Mouse (Mus musculus) neural tube, embryonic 11.5 days (tissue): ENCODE measurements at regions not wholly inside any gene's neighbourhood (a gene's known extent, or its start where the extent isn't known, plus 50 kb on each side); places are given as distances from the start of the nearest gene placed in this dataset.

Source experiments
- ATAC-seq: fragments of 200-750 bp; cut with Nextera tagmentation; 2 replicates; pipeline ENCODE4 v1.8.0; 2017; ENCODE audit warnings: moderate number of reproducible peaks, mild to moderate bottlenecking, moderate TSS enrichment, moderate library complexity; ENCODE audit not compliant: insufficient read depth, low FRiP score, low TSS enrichment
- DNase-seq: peaks from one replicate; pipeline ENCODE4 v3.0.0-alpha.2; 2015; ENCODE audit warnings: low spot score
- H3K27ac ChIP-seq: fragments of 300-500 bp; sonication (generic); 2 replicates; pipeline ENCODE4 v1.5.1; 2014; ENCODE audit warnings: low read depth, mild to moderate bottlenecking, low read length
- H3K27me3 ChIP-seq: fragments of 300-500 bp; sonication (generic); 2 replicates; pipeline ENCODE4 v1.6.1; 2014; ENCODE audit warnings: mild to moderate bottlenecking, low read length, mixed read lengths; ENCODE audit not compliant: control insufficient read depth, insufficient read depth
- H3K36me3 ChIP-seq: fragments of 300-500 bp; sonication (generic); 2 replicates; pipeline ENCODE4 v1.6.1; 2014; ENCODE audit warnings: mild to moderate bottlenecking, low read length, moderate library complexity, mixed read lengths; ENCODE audit not compliant: control insufficient read depth, insufficient read depth
- H3K4me1 ChIP-seq: fragments of 300-500 bp; sonication (generic); 2 replicates; pipeline ENCODE4 v1.6.1; 2014; ENCODE audit warnings: low read length, mixed read lengths; ENCODE audit not compliant: control insufficient read depth, insufficient read depth
- H3K4me2 ChIP-seq: fragments of 300-500 bp; sonication (generic); 2 replicates; pipeline ENCODE4 v1.6.1; 2014; ENCODE audit warnings: low read depth, mild to moderate bottlenecking, moderate library complexity
- H3K4me3 ChIP-seq: fragments of 300-500 bp; sonication (generic); 2 replicates; pipeline ENCODE4 v1.5.1; 2014; ENCODE audit warnings: low read depth, low read length
- H3K9ac ChIP-seq: fragments of 300-500 bp; sonication (generic); 2 replicates; pipeline ENCODE4 v1.6.1; 2014; ENCODE audit warnings: mild to moderate bottlenecking, low read length
- H3K9me3 ChIP-seq: fragments of 300-500 bp; sonication (generic); 2 replicates; pipeline ENCODE4 v1.6.1; 2016; ENCODE audit warnings: low read length; ENCODE audit not compliant: control insufficient read depth
- WGBS: fragments of 180-500 bp; shearing (Covaris S2); extraction: QIAGEN DNeasy Blood & Tissue Kit; methylation state at CpG from one replicate; pipeline ENCODE4 v1.1.7; 2014; 5-methylcytosine and 5-hydroxymethylcytosine counted together

- H3K9ac ChIP-seq: no peak overlapping the region
- no peaks in the 10 kb centered on the region for H3K9me3 ChIP-seq
- H3K4me1 ChIP-seq: no peaks in the 10 kb centered on the region
- ATAC-seq (no peak), DNase-seq (no peak)
- no peak overlapping the region for H3K27ac ChIP-seq
- H3K27me3 ChIP-seq: no peaks in the 10 kb centered on the region
- H3K36me3 ChIP-seq: no peaks in the 10 kb centered on the region
- no peak overlapping the region for H3K4me2 ChIP-seq
- no peak overlapping the region for H3K4me3 ChIP-seq
- WGBS: 91% methylated on average over 8 of the region's 8 CpGs
Observed at GRCm38 (mm10) chr10:119319953-119320352, 80.1 kb upstream of the Cand1 start.

DNA sequence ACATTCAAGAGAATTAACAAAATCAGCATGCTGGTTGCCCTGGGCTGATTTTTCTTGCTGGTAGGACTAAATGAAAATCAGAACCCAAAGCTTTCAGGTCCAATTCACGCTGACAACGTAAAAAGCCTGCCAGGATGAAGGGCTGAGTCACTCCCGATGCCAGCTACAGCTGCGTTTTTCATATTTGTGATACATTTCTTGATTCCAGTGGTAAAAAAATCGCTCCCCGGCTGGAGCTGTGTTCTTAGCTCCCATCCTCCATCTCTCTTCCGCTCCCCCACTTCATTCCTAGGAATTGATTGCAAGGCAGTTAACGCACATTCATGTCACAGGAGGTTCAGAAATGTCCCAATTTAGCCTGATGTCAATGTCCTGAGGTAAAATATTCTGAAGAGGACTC is 78.6 kb upstream of the Cand1 start:
- DNase-seq: no peak

DNA sequence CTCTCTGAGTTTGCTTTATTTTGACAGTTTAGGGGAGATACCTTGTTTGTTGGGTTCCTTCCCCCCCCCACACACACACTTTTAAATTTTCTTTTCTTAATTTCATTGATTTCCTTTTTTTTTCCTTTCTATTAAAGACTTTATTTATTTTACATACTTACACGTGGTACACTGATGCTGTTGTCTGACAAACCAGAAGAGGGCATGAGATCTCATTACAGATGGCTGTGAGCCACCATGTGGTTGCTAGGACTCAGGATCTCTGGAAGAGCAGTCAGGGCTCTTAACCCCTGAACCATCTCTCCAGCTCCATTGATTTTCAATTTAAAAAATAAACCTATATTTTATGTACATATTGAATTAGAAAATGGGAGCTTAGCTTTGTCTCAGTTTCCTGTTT is 71.7 kb upstream of the Cand1 start:
- Histone ChIP-seq H3K9ac (no peak overlapping the region), H3K4me3 (no peak overlapping the region), H3K9me3 (no peaks in the 10 kb centered on the region), H3K4me1 (no peaks in the 10 kb centered on the region), H3K27me3 (no peaks in the 10 kb centered on the region), H3K27ac (no peak overlapping the region), H3K4me2 (no peak overlapping the region), H3K36me3 (no peaks in the 10 kb centered on the region)
- ATAC-seq (no peak), DNase-seq (no peak)
- 44% methylated on average over 1 of the region's 1 CpGs for WGBS

More for the DNA sequence above, 78.6 kb upstream of the Cand1 start:
- ATAC-seq: no peak
- H3K27me3 ChIP-seq: no peaks in the 10 kb centered on the region
- H3K36me3 ChIP-seq: no peaks in the 10 kb centered on the region
- no peak overlapping the region for H3K4me2 ChIP-seq
- H3K4me3 ChIP-seq: no peak overlapping the region
- no peak overlapping the region for H3K9ac ChIP-seq
- H3K4me1 ChIP-seq: no peaks in the 10 kb centered on the region
- H3K9me3 ChIP-seq: no peaks in the 10 kb centered on the region
- WGBS: 90% methylated on average over 8 of the region's 8 CpGs
- no peak overlapping the region for H3K27ac ChIP-seq

DNA sequence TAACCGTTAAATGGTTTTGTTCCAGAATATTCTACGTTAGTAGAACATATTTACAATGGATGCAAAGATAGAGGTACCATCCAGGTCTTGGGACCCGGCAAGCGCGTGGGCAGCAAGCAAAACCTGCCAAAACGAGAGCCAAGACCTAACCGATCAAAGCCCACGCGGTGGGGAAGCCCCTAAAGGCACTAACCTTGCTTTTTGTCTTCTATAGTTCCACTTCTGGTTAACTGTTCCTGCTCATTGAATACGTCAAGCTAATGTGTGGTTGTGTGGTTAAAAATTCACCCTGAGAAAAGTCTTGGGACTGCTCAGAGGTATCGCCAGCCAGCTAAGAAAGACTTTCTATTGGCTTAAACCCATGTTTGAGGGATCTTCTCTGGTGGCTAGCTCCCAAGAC is 55.9 kb upstream of the Cand1 start:
- DNase-seq (no peak), ATAC-seq (no peak)
- H3K4me1 ChIP-seq: no peaks in the 10 kb centered on the region
- H3K36me3 ChIP-seq: no peaks in the 10 kb centered on the region
- H3K9ac ChIP-seq: no peak overlapping the region
- no peaks in the 10 kb centered on the region for H3K9me3 ChIP-seq
- H3K27ac ChIP-seq: no peak overlapping the region
- H3K4me2 ChIP-seq: no peak overlapping the region
- WGBS: 92% methylated on average over 11 of the region's 11 CpGs
- H3K27me3 ChIP-seq: no peaks in the 10 kb centered on the region
- no peak overlapping the region for H3K4me3 ChIP-seq

DNA sequence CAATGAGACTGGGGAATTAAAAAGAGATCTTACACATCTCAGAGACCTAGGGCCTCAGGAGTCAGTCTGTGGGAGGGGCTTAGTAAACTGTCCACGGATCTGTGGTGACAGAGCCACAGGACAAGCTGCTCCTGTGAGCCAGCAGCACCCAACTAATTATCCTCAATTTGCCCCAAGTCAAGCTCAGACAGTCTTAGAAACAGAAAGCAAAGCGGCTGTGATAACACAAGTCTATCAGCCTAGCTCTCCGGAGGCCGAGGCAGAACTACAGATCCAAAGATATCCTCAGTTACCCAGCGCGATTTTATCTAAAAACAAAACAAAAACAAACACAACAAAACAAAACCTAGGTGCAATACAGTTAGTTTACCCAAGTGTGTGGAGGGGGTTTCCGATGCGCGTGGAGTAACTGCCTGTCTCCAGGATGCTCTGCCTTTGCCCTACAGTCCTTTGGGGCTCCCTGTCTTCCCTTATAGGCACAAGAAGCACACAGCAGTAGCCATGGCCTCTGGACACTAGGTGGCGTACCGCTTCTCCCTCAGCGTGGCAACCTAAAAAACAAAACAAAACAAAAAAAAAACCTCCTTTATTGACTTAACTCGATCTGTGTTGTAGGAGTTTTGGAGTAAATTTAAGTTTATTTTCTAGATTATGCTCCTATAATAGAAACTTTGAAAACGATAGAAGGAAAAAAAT is 54.7 kb upstream of the Cand1 start:
- Histone ChIP-seq H3K4me2 (no peak overlapping the region), H3K27me3 (no peaks in the 10 kb centered on the region), H3K4me1 (no peaks in the 10 kb centered on the region), H3K9me3 (no peaks in the 10 kb centered on the region), H3K27ac (no peak overlapping the region), H3K4me3 (no peak overlapping the region), H3K9ac (no peak overlapping the region), H3K36me3 (no peaks in the 10 kb centered on the region)
- ATAC-seq (no peak), DNase-seq (peak; percentile 55)
- 59% methylated on average over 14 of the region's 14 CpGs for WGBS

GRCm38 (mm10) chr10:119293372-119293771 is 53.5 kb upstream of the Cand1 start:
- Histone ChIP-seq H3K9ac (no peak overlapping the region), H3K9me3 (no peaks in the 10 kb centered on the region), H3K27ac (no peak overlapping the region), H3K4me3 (no peak overlapping the region), H3K36me3 (no peaks in the 10 kb centered on the region), H3K4me1 (no peaks in the 10 kb centered on the region), H3K27me3 (no peaks in the 10 kb centered on the region), H3K4me2 (no peak overlapping the region)
- no peak for DNase-seq
- ATAC-seq: no peak
- 93% methylated on average over 8 of the region's 8 CpGs for WGBS
